Mouse (Mus musculus) liver, postnatal 0 days (tissue): ENCODE data around the gene Atp2b1.

Experiments
- CTCF ChIP-seq: sonication (generic); IDR thresholded peaks from 2 replicates; pipeline ENCODE4 v1.5.1; 2016; ENCODE audit warnings: antibody characterized with exemption, low read depth
- EP300 ChIP-seq: IDR thresholded peaks from 2 replicates; pipeline ENCODE4 v1.6.1; 2016; ENCODE audit warnings: antibody characterized with exemption, low read depth, mild to moderate bottlenecking

DNA sequence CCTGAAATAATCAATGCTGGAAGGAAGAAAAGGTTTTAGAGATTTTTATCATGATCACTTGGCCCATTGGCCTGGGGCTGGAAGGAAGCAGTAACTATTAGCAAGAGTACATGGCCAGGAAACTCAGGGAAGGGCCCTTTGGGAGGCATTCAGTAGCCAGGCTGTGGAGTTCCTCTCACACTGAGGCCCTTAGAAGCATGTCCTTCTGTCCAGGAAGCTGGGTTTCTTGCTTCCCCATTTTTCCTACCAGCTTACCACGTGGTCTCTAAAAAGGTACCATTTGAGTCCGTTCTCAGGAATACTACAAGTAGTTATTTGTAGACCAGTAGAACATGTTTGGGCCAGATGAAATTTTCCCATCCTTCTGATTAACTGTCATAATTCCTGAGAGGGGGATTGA, 58.2 kb downstream of the Atp2b1 start:
- TF ChIP-seq CTCF (no peak), EP300 (no peak)
